Mouse (Mus musculus) midbrain, embryonic 14.5 days (tissue): ENCODE data around the gene Susd4. TPM values are rescaled to one million over a fixed set of nuclear protein-coding genes. Genes with fewer than 3 reads are reported as not detected.
A peak's percentile ranks its signal among the peaks of the same experiment; 100 is the strongest.

ENCODE experiments used
- ATAC-seq: fragments of 200-750 bp; cut with Nextera tagmentation; 2 replicates; pipeline ENCODE4 v1.8.0; 2017; ENCODE audit warnings: moderate number of reproducible peaks, moderate library complexity; ENCODE audit not compliant: low FRiP score, low TSS enrichment
- DNase-seq: peaks from one replicate; pipeline ENCODE4 v3.0.0-alpha.2; 2015
- H3K27ac ChIP-seq: fragments of 300-500 bp; sonication (generic); replicated peaks from 2 replicates; pipeline ENCODE4 v1.5.1; 2014; ENCODE audit warnings: mild to moderate bottlenecking, low read depth, low read length, moderate library complexity
- H3K27me3 ChIP-seq: fragments of 300-500 bp; sonication (generic); 2 replicates; pipeline ENCODE4 v1.6.1; 2014; ENCODE audit warnings: low read length, control low read depth, mixed read lengths; ENCODE audit not compliant: control insufficient read depth, insufficient read depth
- H3K36me3 ChIP-seq: fragments of 300-500 bp; sonication (generic); 2 replicates; pipeline ENCODE4 v1.6.1; 2014; ENCODE audit warnings: low read length, control low read depth; ENCODE audit not compliant: control insufficient read depth, insufficient read depth
- H3K4me1 ChIP-seq: fragments of 300-500 bp; sonication (generic); 2 replicates; pipeline ENCODE4 v1.6.1; 2014; ENCODE audit warnings: mild to moderate bottlenecking, antibody characterized with exemption, low read length, control low read depth; ENCODE audit not compliant: control insufficient read depth, insufficient read depth
- H3K4me2 ChIP-seq: fragments of 300-500 bp; sonication (generic); 2 replicates; pipeline ENCODE4 v1.6.1; 2014; ENCODE audit warnings: mild to moderate bottlenecking, low read length, moderate library complexity
- H3K4me3 ChIP-seq: fragments of 300-500 bp; sonication (generic); replicated peaks from 2 replicates; pipeline ENCODE4 v1.5.1; 2014; ENCODE audit warnings: low read depth, low read length
- H3K9ac ChIP-seq: fragments of 300-500 bp; sonication (generic); replicated peaks from 2 replicates; pipeline ENCODE4 v1.6.1; 2014; ENCODE audit warnings: mild to moderate bottlenecking, low read length, moderate library complexity
- H3K9me3 ChIP-seq: fragments of 300-500 bp; sonication (generic); 2 replicates; pipeline ENCODE4 v1.6.1; 2016; ENCODE audit warnings: low read length, control low read depth, mixed read lengths; ENCODE audit not compliant: control insufficient read depth
- WGBS: fragments of 180-500 bp; shearing (Covaris S2); extraction: QIAGEN DNeasy Blood & Tissue Kit; methylation state at CpG from one replicate; pipeline ENCODE4 v1.1.7; 2014; 5-methylcytosine and 5-hydroxymethylcytosine counted together
- polyA plus RNA-seq: library from polyadenylated mRNA; unstranded; fragments of >200 nt; fragmentation: Nextera tagmentation; extraction: Ambion mirVana; gene quantifications from 2 replicates; pipeline ENCODE4 v1.2.1, GENCODE M21; 2014

Susd4 gene
- polyA plus RNA-seq, 1 experiment from 2014 or later, result 71.0 TPM

DNA sequence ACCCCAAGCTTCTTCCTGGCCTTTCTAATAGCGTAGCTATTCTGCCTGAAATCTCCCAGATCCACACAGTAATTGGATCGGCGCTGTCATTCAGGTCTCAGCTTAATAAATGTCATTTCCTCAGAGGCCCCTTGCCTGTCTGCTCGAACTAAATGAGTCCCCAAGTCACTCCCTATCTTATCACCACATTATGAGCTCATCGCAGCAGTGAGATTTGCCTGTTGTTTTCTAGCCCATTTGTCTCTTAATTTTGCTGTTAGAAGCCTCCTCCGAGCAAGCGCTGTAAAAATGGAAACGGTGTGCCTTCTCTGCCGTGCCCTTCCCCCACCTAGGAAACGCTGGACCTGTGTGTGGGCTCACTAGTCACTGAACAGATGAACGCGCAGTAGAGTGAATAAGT is 85.9 kb downstream of the Susd4 start:
- ATAC-seq (no peak; the same call in 1 of the 2 replicates), DNase-seq (peak; percentile 65)
- Histone ChIP-seq H3K36me3 (peaks cover 3% of the 10 kb centered on the region; the same call in 1 of the 2 replicates), H3K4me3 (no peak overlapping the region), H3K4me2 (no peak overlapping the region), H3K9ac (no peak overlapping the region), H3K27ac (peak overlapping the region; percentile 47), H3K9me3 (no peaks in the 10 kb centered on the region), H3K27me3 (no peaks in the 10 kb centered on the region), H3K4me1 (0 out of 2 replicates have a peak, but pooled peaks cover 5% of the 10 kb centered on the region)
- 46% methylated on average over 12 of the region's 12 CpGs for WGBS

DNA sequence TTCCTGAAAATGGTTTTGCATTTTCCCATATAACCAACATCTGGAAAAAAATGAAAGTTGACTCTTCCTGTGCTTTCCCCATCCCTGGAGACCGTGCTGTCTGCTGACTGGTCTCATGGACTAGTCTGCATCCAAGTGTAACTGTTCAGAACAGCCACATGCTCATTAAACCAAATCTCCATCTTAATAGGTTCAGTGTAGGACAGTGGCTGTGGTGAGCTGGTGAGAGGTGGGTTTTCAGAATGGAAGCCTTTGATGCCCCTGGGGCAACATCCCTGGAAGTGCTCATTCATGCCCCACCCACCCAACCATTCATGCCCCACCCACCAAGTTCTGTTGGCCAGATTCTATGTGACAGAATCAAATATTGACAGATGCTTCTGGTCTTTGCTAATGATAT is 86.4 kb downstream of the Susd4 start:
- H3K27me3 ChIP-seq, result no peaks in the 10 kb centered on the region
- ATAC-seq (peak; percentile 40; the same call in 1 of the 2 replicates), DNase-seq (no peak)
- peaks cover 3% of the 10 kb centered on the region; the same call in 1 of the 2 replicates for H3K36me3 ChIP-seq
- H3K4me2 ChIP-seq, result no peak overlapping the region
- no peaks in the 10 kb centered on the region for H3K9me3 ChIP-seq
- 0 out of 2 replicates have a peak, but pooled peaks cover 5% of the 10 kb centered on the region for H3K4me1 ChIP-seq
- H3K4me3 ChIP-seq, result no peak overlapping the region
- peak overlapping the region; percentile 47 for H3K27ac ChIP-seq
- no peak overlapping the region for H3K9ac ChIP-seq
- WGBS, result 76% methylated on average over 1 of the region's 1 CpGs

DNA sequence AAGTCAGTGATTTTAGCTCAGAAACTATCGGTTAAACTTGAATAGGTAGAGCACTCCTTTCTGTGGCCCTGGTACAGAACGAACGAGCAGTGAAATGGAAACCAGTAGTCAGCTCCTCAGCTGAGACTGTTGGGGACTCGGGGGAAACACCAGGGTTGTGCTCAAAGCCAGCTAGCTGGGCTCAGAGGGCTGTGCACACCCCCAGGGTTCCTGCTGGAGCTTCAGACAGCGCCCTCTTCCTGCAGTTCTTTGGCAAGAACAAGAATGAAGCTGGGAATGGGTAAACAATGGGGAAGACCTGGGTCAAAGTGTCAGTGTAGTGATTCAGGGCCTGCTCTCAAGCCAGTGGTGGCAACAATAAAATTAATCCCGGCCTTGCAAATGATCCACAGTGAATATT is 88.5 kb downstream of the Susd4 start:
- H3K27ac ChIP-seq, result no peak overlapping the region
- no peaks in the 10 kb centered on the region for H3K27me3 ChIP-seq
- DNase-seq (no peak), ATAC-seq (no peak)
- H3K9me3 ChIP-seq, result no peaks in the 10 kb centered on the region
- H3K4me2 ChIP-seq, result no peak overlapping the region
- 58% methylated on average over 6 of the region's 6 CpGs for WGBS
- no peak overlapping the region for H3K9ac ChIP-seq
- H3K4me3 ChIP-seq, result no peak overlapping the region
- peaks cover 3% of the 10 kb centered on the region; the same call in 1 of the 2 replicates for H3K36me3 ChIP-seq
- 0 out of 2 replicates have a peak, but pooled peaks cover 7% of the 10 kb centered on the region for H3K4me1 ChIP-seq

DNA sequence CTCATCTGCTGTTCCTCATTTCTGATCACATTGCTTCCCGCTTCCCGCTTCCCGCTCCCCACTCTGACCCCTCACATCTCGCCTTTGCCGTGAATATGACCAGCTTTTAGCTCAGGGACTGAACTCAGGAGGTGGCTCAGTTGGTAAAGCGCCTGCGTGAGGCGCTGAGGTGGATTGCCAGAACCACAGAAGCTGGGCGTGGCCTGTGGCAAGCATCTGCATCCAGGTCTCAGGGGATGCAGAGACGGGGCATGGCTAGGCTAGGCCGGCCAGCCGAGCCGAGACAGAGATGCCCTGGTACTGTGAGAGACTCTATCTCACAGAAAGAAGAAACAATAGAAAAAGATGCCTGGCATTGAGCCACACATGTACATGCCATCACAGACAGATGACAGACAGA is 93.0 kb downstream of the Susd4 start:
- DNase-seq (no peak), ATAC-seq (no peak)
- Histone ChIP-seq H3K36me3 (peaks cover 3% of the 10 kb centered on the region; the same call in 1 of the 2 replicates), H3K9ac (no peak overlapping the region), H3K27me3 (no peaks in the 10 kb centered on the region), H3K4me3 (no peak overlapping the region), H3K4me1 (0 out of 2 replicates have a peak, but pooled peaks cover 2% of the 10 kb centered on the region), H3K9me3 (no peaks in the 10 kb centered on the region), H3K4me2 (no peak overlapping the region), H3K27ac (no peak overlapping the region)
- 79% methylated on average over 13 of the region's 13 CpGs for WGBS

DNA sequence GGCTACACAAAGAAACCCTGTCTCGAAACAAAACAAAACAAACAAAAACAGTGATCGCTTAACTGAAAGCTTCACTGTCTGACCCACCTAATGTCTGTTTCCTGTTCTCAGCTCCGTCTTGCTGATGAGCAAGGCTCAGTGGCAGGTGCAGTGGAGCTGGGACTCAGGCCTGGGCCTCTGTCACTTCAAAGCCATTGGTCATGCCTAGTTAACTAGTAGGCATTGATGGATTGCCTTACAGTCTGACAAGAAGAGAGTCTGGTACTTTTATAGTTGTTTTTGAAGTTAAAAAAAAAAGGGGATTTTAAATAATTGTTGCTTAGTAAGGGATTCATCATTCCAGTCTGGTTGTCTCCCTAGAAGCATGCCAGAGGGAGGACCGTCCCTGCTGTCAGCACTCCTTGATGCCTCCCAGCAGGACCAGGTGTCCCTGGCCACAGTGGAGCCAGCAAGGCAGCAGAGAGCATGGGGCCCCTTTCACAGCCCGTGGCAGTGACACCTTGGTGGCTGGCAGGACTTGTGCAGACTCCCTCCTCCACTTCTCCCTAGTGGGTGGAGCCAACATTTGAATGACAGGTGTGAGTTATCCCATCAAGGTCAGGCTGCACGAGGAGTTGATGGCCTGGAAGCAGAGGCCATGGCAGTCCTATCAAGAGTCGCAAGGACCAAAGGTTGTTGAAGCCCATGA is 98.2 kb downstream of the Susd4 start:
- H3K36me3 ChIP-seq, result no peaks in the 10 kb centered on the region

DNA sequence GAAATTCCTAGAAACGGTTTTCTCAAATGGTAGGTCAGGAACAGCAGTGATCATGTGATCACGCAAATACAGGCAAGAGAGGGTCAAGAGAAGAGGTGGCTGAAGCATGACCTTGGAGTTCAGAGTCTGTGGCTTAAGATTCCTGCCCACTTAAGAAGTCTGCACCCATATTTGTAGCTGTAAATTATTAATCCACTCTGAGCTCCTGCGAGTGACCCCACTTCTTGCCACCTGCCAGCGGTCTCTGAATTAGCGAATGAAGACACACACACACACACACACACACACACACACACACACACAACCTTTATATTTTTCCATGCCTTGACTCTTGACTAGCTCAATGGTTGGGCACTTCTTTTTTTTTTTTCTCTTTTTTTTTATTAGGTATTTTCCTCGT is 99.7 kb downstream of the Susd4 start:
- DNase-seq, result no peak
- Histone ChIP-seq H3K9me3 (no peaks in the 10 kb centered on the region), H3K27ac (no peak overlapping the region), H3K4me2 (no peak overlapping the region), H3K4me3 (no peak overlapping the region), H3K36me3 (no peaks in the 10 kb centered on the region), H3K27me3 (no peaks in the 10 kb centered on the region), H3K4me1 (peaks cover 10% of the 10 kb centered on the region), H3K9ac (no peak overlapping the region)
- no peak for ATAC-seq
- 95% methylated on average over 6 of the region's 6 CpGs for WGBS

More for the DNA sequence above, 98.2 kb downstream of the Susd4 start:
- no peak overlapping the region for H3K4me2 ChIP-seq
- DNase-seq, result no peak
- 0 out of 2 replicates have a peak, but pooled peaks cover 5% of the 10 kb centered on the region for H3K4me1 ChIP-seq
- H3K27me3 ChIP-seq, result no peaks in the 10 kb centered on the region
- no peak overlapping the region for H3K27ac ChIP-seq
- ATAC-seq, result no peak
- no peak overlapping the region for H3K4me3 ChIP-seq
- H3K9me3 ChIP-seq, result no peaks in the 10 kb centered on the region
- WGBS, result 45% methylated on average over 7 of the region's 7 CpGs
- no peak overlapping the region for H3K9ac ChIP-seq

DNA sequence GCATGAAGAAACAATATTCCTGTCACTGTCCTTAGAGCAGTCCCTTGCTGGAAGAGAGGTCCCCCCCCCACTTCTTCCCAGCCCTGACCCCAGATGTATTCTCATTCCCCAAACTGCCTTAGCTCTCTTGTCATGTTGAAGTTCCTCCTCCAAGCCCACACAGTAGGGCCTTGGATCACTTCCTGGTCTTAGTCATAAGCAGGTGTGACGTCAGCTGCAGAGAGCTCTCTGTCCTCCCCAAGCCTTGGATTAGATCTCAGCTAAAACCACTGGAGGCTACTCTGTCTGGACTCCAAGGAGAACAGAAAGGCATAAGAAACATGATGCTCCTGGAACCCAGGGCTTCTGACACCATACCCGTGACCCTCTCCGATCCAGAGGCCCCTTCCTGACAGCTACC is 104.2 kb downstream of the Susd4 start:
- Histone ChIP-seq H3K4me2 (no peak overlapping the region), H3K4me3 (no peak overlapping the region), H3K27me3 (no peaks in the 10 kb centered on the region), H3K4me1 (peaks cover 18% of the 10 kb centered on the region), H3K27ac (peak overlapping the region; percentile 83), H3K9me3 (no peaks in the 10 kb centered on the region), H3K36me3 (no peaks in the 10 kb centered on the region), H3K9ac (no peak overlapping the region)
- ATAC-seq, result no peak
- WGBS, result 92% methylated on average over 3 of the region's 3 CpGs
- DNase-seq, result no peak

DNA sequence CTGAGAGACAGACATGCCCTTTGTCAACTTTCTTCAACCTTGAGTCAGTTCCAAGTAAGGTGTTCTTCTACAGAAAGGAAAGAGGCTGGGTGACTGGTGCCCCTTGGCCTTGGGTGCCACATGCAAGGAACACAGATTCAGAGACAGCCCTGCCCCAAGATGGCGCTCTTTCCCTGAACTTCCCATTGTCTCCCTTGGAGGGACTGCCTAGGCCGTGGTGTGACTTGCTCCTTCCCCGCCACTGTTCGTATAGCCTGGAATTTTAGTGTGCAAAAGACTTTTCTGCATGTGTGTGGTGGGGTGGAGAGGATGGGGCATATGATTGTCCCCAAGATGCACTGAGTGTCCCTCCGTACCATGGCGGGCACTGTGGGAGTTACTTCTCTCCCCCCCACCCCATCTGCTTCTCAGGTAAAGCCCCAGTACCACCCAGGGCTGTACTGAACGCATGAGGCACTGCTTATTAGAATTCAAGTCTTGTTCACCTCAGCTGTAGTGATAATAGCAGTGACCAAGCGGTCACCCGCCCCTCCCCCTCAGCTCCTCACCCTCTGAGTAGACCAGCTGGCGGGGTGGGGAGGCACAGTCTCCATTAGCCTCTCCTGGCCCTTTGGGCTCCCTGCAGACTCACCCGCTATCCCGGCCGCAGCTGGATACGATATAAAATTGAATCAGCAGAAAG is 104.9 kb downstream of the Susd4 start:
- Histone ChIP-seq H3K4me3 (no peak overlapping the region), H3K4me2 (peak overlapping the region; percentile 11; the same call in 1 of the 2 replicates), H3K36me3 (no peaks in the 10 kb centered on the region), H3K27ac (peak overlapping the region; percentile 83), H3K9ac (no peak overlapping the region), H3K27me3 (no peaks in the 10 kb centered on the region), H3K9me3 (no peaks in the 10 kb centered on the region), H3K4me1 (peaks cover 18% of the 10 kb centered on the region)
- ATAC-seq (peak; percentile 85), DNase-seq (peak; percentile 80)
- 22% methylated on average over 14 of the region's 14 CpGs for WGBS
